In the genomic region with DNA sequence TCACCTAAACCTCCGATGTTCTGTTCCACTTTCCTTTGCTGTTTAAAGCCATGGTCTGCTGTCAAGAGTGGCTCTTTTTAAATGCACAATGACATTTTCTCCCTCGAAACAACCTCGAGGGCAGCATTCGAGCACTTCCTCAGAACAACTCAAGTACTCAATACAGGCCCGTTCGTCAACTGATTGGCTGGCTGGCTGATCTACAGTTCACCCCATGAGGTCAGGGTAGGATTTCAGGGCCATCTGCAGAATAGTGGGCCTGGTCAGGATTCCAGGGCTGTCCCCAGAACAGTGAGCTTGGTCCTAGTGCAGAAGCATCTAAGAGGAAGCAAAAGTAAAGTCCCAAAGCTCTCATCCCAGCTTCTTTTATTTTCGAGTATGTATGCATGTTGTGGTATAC, we compare ENCODE assay signal across 21 mouse cellular contexts.
"Had no signal": no experiment of that assay in that cellular context is flagged by ENCODE, and none has a peak within 500 bp of the region (broad histone marks: within the 10 kb centered on the region; RNA-seq: fewer than 3 reads in every experiment).

No protein-coding gene starts in this region.

- H3K36me3 ChIP-seq: limb, embryonic 13.5 days; liver, embryonic 12.5 days; liver, embryonic 15.5 days; lung, embryonic 15.5 days; midbrain, embryonic 10.5 days; midbrain, embryonic 13.5 days had no signal

- H3K9me3 ChIP-seq: limb, embryonic 13.5 days; liver, embryonic 12.5 days; liver, embryonic 15.5 days; lung, embryonic 15.5 days; megakaryocyte, embryonic 14.5 days; midbrain, embryonic 10.5 days; midbrain, embryonic 13.5 days had no signal

- H3K4me2 ChIP-seq: limb, embryonic 13.5 days; liver, embryonic 12.5 days; liver, embryonic 15.5 days; lung, embryonic 15.5 days; midbrain, embryonic 13.5 days had no signal

- H3K27me3 ChIP-seq: limb, embryonic 13.5 days; liver, embryonic 12.5 days; liver, embryonic 15.5 days; lung, embryonic 15.5 days; midbrain, embryonic 13.5 days had no signal

- H3K27ac ChIP-seq: kidney, postnatal 0 days; limb, embryonic 13.5 days; liver, embryonic 12.5 days; liver, embryonic 15.5 days; lung, embryonic 15.5 days; midbrain, embryonic 10.5 days; midbrain, embryonic 13.5 days; stomach, postnatal 0 days had no signal

- H3K4me1 ChIP-seq: liver, embryonic 12.5 days; liver, embryonic 15.5 days; lung, embryonic 15.5 days had no signal

- H3K4me3 ChIP-seq: layer of hippocampus, adult 2 months; limb, embryonic 13.5 days; liver, embryonic 12.5 days; liver, embryonic 15.5 days; lung, embryonic 15.5 days; megakaryocyte, embryonic 14.5 days; midbrain, embryonic 10.5 days; midbrain, embryonic 13.5 days; myocyte had no signal

- ATAC-seq: liver, embryonic 12.5 days; midbrain, embryonic 13.5 days; midbrain, embryonic 16.5 days had no signal

- H3K9ac ChIP-seq: limb, embryonic 13.5 days; liver, embryonic 12.5 days; liver, embryonic 15.5 days; lung, embryonic 15.5 days; midbrain, embryonic 13.5 days had no signal

- DNase-seq: kidney, postnatal 25 days; layer of hippocampus, adult 9-11 months; liver; lung, adult 18-20 months; lung, postnatal 36 days; right cerebral cortex, postnatal 14 days; thymus, adult 2 months; thymus, postnatal 14 days; thymus, postnatal 4 days had no signal
